Mouse (Mus musculus): Measurements from ENCODE around the gene Ampd1.

DNA sequence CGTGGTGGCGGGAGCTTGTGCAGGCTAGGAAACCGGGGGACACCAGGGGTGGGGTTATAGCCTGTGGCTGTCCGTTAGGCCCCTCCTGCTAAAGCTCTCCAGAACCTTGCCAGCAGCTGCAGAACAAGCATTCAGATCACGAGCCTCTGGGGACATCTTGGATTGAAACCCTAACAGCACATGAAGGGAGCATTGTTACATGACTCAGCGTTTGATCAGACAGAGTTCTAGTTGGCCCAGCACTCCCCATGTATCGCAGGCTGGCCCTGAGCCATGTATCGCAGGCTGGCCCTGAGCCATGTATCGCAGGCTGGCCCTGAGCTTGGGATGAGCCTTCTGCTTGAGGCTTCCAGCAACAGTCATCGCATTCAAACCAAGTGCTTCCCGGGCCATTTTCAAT, 67.5 kb downstream of the Ampd1 start:
- TF ChIP-seq CTCF (IDR thresholded peaks at IDR 0.05; ENCODE audit: borderline replicate concordance, extremely low read depth, insufficient read depth, insufficient read length) (no peak), POLR2A (IDR thresholded peaks at IDR 0.05; ENCODE audit: borderline replicate concordance, extremely low read depth, insufficient read depth, insufficient read length, poor library complexity, severe bottlenecking) (no peak)
